Mouse (Mus musculus) stomach, embryonic 15.5 days (tissue): ENCODE data around the gene Grid1. TPM values are rescaled to one million over a fixed set of nuclear protein-coding genes. Genes with fewer than 3 reads are reported as not detected.

Experiments used
- ATAC-seq: fragments of 200-750 bp; cut with Nextera tagmentation; 2 replicates; pipeline ENCODE4 v1.8.0; 2017; ENCODE audit warnings: low read depth, moderate number of reproducible peaks, moderate TSS enrichment; ENCODE audit not compliant: insufficient read depth, low FRiP score
- H3K27ac ChIP-seq: fragments of 300-500 bp; sonication (generic); 2 replicates; pipeline ENCODE4 v1.5.1; 2015; ENCODE audit warnings: mild to moderate bottlenecking, inconsistent platforms
- H3K27me3 ChIP-seq: fragments of 300-500 bp; sonication (generic); replicated peaks from 2 replicates; pipeline ENCODE4 v1.6.1; 2015; ENCODE audit warnings: inconsistent platforms
- H3K36me3 ChIP-seq: fragments of 300-500 bp; sonication (generic); 2 replicates; pipeline ENCODE4 v1.6.1; 2015; ENCODE audit warnings: inconsistent platforms
- H3K4me1 ChIP-seq: fragments of 300-500 bp; sonication (generic); 2 replicates; pipeline ENCODE4 v1.6.1; 2015; ENCODE audit warnings: inconsistent platforms
- H3K4me2 ChIP-seq: fragments of 300-500 bp; sonication (generic); 2 replicates; pipeline ENCODE4 v1.6.1; 2015; ENCODE audit warnings: mild to moderate bottlenecking, inconsistent platforms
- H3K4me3 ChIP-seq: fragments of 300-500 bp; sonication (generic); replicated peaks from 2 replicates; pipeline ENCODE4 v1.5.1; 2015; ENCODE audit warnings: inconsistent platforms
- H3K9ac ChIP-seq: fragments of 300-500 bp; sonication (generic); 2 replicates; pipeline ENCODE4 v1.6.1; 2015; ENCODE audit warnings: inconsistent platforms
- H3K9me3 ChIP-seq: fragments of 300-500 bp; sonication (generic); 2 replicates; pipeline ENCODE4 v1.6.1; 2016; ENCODE audit warnings: inconsistent platforms
- WGBS: fragments of 180-500 bp; shearing (Covaris S2); methylation state at CpG from one replicate; pipeline ENCODE4 v1.1.7; 2015; 5-methylcytosine and 5-hydroxymethylcytosine counted together
- polyA plus RNA-seq: library from polyadenylated mRNA; unstranded; fragments of >200 nt; fragmentation: Nextera tagmentation; extraction: Ambion mirVana; gene quantifications from 2 replicates; pipeline ENCODE4 v1.2.1, GENCODE M21; 2015

Gene Grid1
- polyA plus RNA-seq, 1 experiment from 2014 or later: 0.76 TPM

GRCm38 (mm10) chr14:35044268-35044667 is 224.4 kb downstream of the Grid1 start:
- no peak for ATAC-seq
- Histone ChIP-seq H3K9ac (no peak overlapping the region), H3K9me3 (no peaks in the 10 kb centered on the region), H3K4me3 (no peak overlapping the region), H3K4me1 (no peaks in the 10 kb centered on the region), H3K36me3 (no peaks in the 10 kb centered on the region), H3K27me3 (no peaks in the 10 kb centered on the region), H3K27ac (no peak overlapping the region), H3K4me2 (no peak overlapping the region)
- 49% methylated on average over 5 of the region's 5 CpGs for WGBS

- H3K4me3 ChIP-seq: no peak overlapping the region
- no peaks in the 10 kb centered on the region for H3K36me3 ChIP-seq
- WGBS: 79% methylated on average over 10 of the region's 10 CpGs
- no peaks in the 10 kb centered on the region for H3K27me3 ChIP-seq
- no peaks in the 10 kb centered on the region for H3K9me3 ChIP-seq
- no peak overlapping the region for H3K4me2 ChIP-seq
- no peak overlapping the region for H3K27ac ChIP-seq
- no peak overlapping the region for H3K9ac ChIP-seq
- H3K4me1 ChIP-seq: no peaks in the 10 kb centered on the region
- no peak for ATAC-seq
Observed at GRCm38 (mm10) chr14:35044918-35045698, 225.2 kb downstream of the Grid1 start.

GRCm38 (mm10) chr14:35049231-35049630 is 229.3 kb downstream of the Grid1 start:
- ATAC-seq: no peak
- 65% methylated on average over 8 of the region's 8 CpGs for WGBS

GRCm38 (mm10) chr14:35054139-35054538 is 234.2 kb downstream of the Grid1 start:
- Histone ChIP-seq H3K27ac (no peak overlapping the region), H3K27me3 (no peaks in the 10 kb centered on the region), H3K9me3 (no peaks in the 10 kb centered on the region), H3K36me3 (no peaks in the 10 kb centered on the region), H3K9ac (no peak overlapping the region), H3K4me3 (no peak overlapping the region), H3K4me1 (no peaks in the 10 kb centered on the region), H3K4me2 (no peak overlapping the region)
- ATAC-seq: no peak; the same call in 1 of the 2 replicates
- WGBS: 37% methylated on average over 3 of the region's 3 CpGs

More at GRCm38 (mm10) chr14:35049231-35049630, 229.3 kb downstream of the Grid1 start:
- no peak overlapping the region for H3K4me3 ChIP-seq
- no peak overlapping the region for H3K9ac ChIP-seq
- H3K27me3 ChIP-seq: no peaks in the 10 kb centered on the region
- no peaks in the 10 kb centered on the region for H3K9me3 ChIP-seq
- H3K36me3 ChIP-seq: no peaks in the 10 kb centered on the region
- H3K4me1 ChIP-seq: no peaks in the 10 kb centered on the region
- no peak overlapping the region for H3K4me2 ChIP-seq
- H3K27ac ChIP-seq: no peak overlapping the region

- no peaks in the 10 kb centered on the region for H3K36me3 ChIP-seq
- H3K4me3 ChIP-seq: no peak overlapping the region
- H3K4me1 ChIP-seq: no peaks in the 10 kb centered on the region
- H3K9ac ChIP-seq: no peak overlapping the region
- no peak overlapping the region for H3K27ac ChIP-seq
- WGBS: 62% methylated on average over 6 of the region's 6 CpGs
- peak; percentile 35; the same call in 1 of the 2 replicates for ATAC-seq
- no peaks in the 10 kb centered on the region for H3K9me3 ChIP-seq
- no peak overlapping the region for H3K4me2 ChIP-seq
- H3K27me3 ChIP-seq: no peaks in the 10 kb centered on the region
Observed at GRCm38 (mm10) chr14:35074636-35075035, 254.7 kb downstream of the Grid1 start.

- Histone ChIP-seq H3K4me2 (no peak overlapping the region), H3K4me3 (no peak overlapping the region), H3K27ac (no peak overlapping the region), H3K9me3 (no peaks in the 10 kb centered on the region), H3K36me3 (no peaks in the 10 kb centered on the region), H3K9ac (no peak overlapping the region), H3K4me1 (no peaks in the 10 kb centered on the region), H3K27me3 (no peaks in the 10 kb centered on the region)
- no peak for ATAC-seq
- WGBS: 68% methylated on average over 1 of the region's 1 CpGs
Observed at GRCm38 (mm10) chr14:35079954-35080353, 260.0 kb downstream of the Grid1 start.

- no peak for ATAC-seq
- H3K4me2 ChIP-seq: no peak overlapping the region
- H3K9ac ChIP-seq: no peak overlapping the region
- 87% methylated on average over 4 of the region's 4 CpGs for WGBS
- H3K9me3 ChIP-seq: no peaks in the 10 kb centered on the region
- no peaks in the 10 kb centered on the region for H3K36me3 ChIP-seq
- no peak overlapping the region for H3K27ac ChIP-seq
- no peaks in the 10 kb centered on the region for H3K27me3 ChIP-seq
- no peak overlapping the region for H3K4me3 ChIP-seq
- no peaks in the 10 kb centered on the region for H3K4me1 ChIP-seq
Observed at GRCm38 (mm10) chr14:35092646-35093045, 272.7 kb downstream of the Grid1 start.

- H3K4me1 ChIP-seq: no peaks in the 10 kb centered on the region
- 66% methylated on average over 6 of the region's 6 CpGs for WGBS
- no peak overlapping the region for H3K4me3 ChIP-seq
- H3K27me3 ChIP-seq: no peaks in the 10 kb centered on the region
- H3K9ac ChIP-seq: no peak overlapping the region
- H3K9me3 ChIP-seq: no peaks in the 10 kb centered on the region
- no peaks in the 10 kb centered on the region for H3K36me3 ChIP-seq
- no peak; the same call in 1 of the 2 replicates for ATAC-seq
- no peak overlapping the region for H3K4me2 ChIP-seq
- H3K27ac ChIP-seq: no peak overlapping the region
Observed at GRCm38 (mm10) chr14:35093561-35094186, 273.8 kb downstream of the Grid1 start.

GRCm38 (mm10) chr14:35095506-35096059 is 275.7 kb downstream of the Grid1 start:
- Histone ChIP-seq H3K4me3 (no peak overlapping the region), H3K36me3 (no peaks in the 10 kb centered on the region), H3K9me3 (no peaks in the 10 kb centered on the region), H3K4me2 (no peak overlapping the region), H3K4me1 (no peaks in the 10 kb centered on the region), H3K27me3 (no peaks in the 10 kb centered on the region), H3K9ac (no peak overlapping the region), H3K27ac (no peak overlapping the region)
- ATAC-seq: no peak
- WGBS: 35% methylated on average over 9 of the region's 9 CpGs

- no peaks in the 10 kb centered on the region for H3K9me3 ChIP-seq
- WGBS: 24% methylated on average over 4 of the region's 4 CpGs
- no peaks in the 10 kb centered on the region for H3K27me3 ChIP-seq
- H3K36me3 ChIP-seq: no peaks in the 10 kb centered on the region
- H3K9ac ChIP-seq: no peak overlapping the region
- H3K27ac ChIP-seq: no peak overlapping the region
- ATAC-seq: no peak; the same call in 1 of the 2 replicates
- no peak overlapping the region for H3K4me3 ChIP-seq
- no peaks in the 10 kb centered on the region for H3K4me1 ChIP-seq
- no peak overlapping the region for H3K4me2 ChIP-seq
Observed at GRCm38 (mm10) chr14:35096085-35096484, 276.2 kb downstream of the Grid1 start.

GRCm38 (mm10) chr14:35097166-35097565 is 277.3 kb downstream of the Grid1 start:
- no peak overlapping the region for H3K9ac ChIP-seq
- no peak for ATAC-seq
- 86% methylated on average over 5 of the region's 5 CpGs for WGBS

GRCm38 (mm10) chr14:35103639-35104210 is 283.8 kb downstream of the Grid1 start:
- Histone ChIP-seq H3K36me3 (no peaks in the 10 kb centered on the region), H3K9me3 (no peaks in the 10 kb centered on the region), H3K27ac (no peak overlapping the region), H3K9ac (no peak overlapping the region), H3K4me1 (no peaks in the 10 kb centered on the region), H3K4me2 (no peak overlapping the region), H3K4me3 (no peak overlapping the region), H3K27me3 (no peaks in the 10 kb centered on the region)
- WGBS: 87% methylated on average over 5 of the region's 5 CpGs
- ATAC-seq: no peak

More at GRCm38 (mm10) chr14:35097166-35097565, 277.3 kb downstream of the Grid1 start:
- no peaks in the 10 kb centered on the region for H3K9me3 ChIP-seq
- H3K27me3 ChIP-seq: no peaks in the 10 kb centered on the region
- no peaks in the 10 kb centered on the region for H3K4me1 ChIP-seq
- H3K4me3 ChIP-seq: no peak overlapping the region
- H3K4me2 ChIP-seq: no peak overlapping the region
- no peak overlapping the region for H3K27ac ChIP-seq
- no peaks in the 10 kb centered on the region for H3K36me3 ChIP-seq
